Comparison of ENCODE assay signal across 29 mouse cellular contexts in genomic region chr15:15120109-15120508, GRCm38 (mm10).
DNase-seq lines count a peak whose midpoint lies in the region; ATAC-seq and TF ChIP-seq lines count a peak whose summit lies in the region.
"Had no signal": no experiment of that assay in that cellular context is flagged by ENCODE, and none has a peak within 500 bp of the region (broad histone marks: within the 10 kb centered on the region; RNA-seq: fewer than 3 reads in every experiment).

No protein-coding gene starts in this region.

- peak; percentile 83 for ATAC-seq in forebrain, embryonic 13.5 days
- ATAC-seq in forebrain, postnatal 0 days: no peak
- peak; percentile 87 for ATAC-seq in hindbrain, embryonic 16.5 days
- no peak for ATAC-seq in heart, embryonic 11.5 days (replicated peaks; ENCODE audit: insufficient number of reproducible peaks, low FRiP score, low TSS enrichment)
- ATAC-seq: Patski had no signal

- no peaks in the 10 kb centered on the region for H3K4me1 ChIP-seq in forebrain, embryonic 13.5 days
- no peaks in the 10 kb centered on the region for H3K4me1 ChIP-seq in forebrain, postnatal 0 days (ENCODE audit: insufficient read depth)
- H3K4me1 ChIP-seq in hindbrain, embryonic 16.5 days (ENCODE audit: control insufficient read depth, insufficient read depth, low read depth, low read length): no peaks in the 10 kb centered on the region
- H3K4me1 ChIP-seq in heart, embryonic 11.5 days (ENCODE audit: control insufficient read depth, insufficient read depth, low read length): no peaks in the 10 kb centered on the region
- H3K4me1 ChIP-seq: heart, embryonic 15.5 days; limb, embryonic 10.5 days; liver, embryonic 15.5 days; lung, embryonic 15.5 days; megakaryocyte, embryonic 14.5 days had no signal

- H3K27ac ChIP-seq in forebrain, embryonic 13.5 days: no peak overlapping the region
- no peak overlapping the region for H3K27ac ChIP-seq in forebrain, postnatal 0 days (ENCODE audit: low read depth, low read length)
- no peak overlapping the region for H3K27ac ChIP-seq in hindbrain, embryonic 16.5 days (ENCODE audit: low read depth, low read length)
- H3K27ac ChIP-seq in heart, embryonic 11.5 days (ENCODE audit: low read depth, low read length): no peak overlapping the region
- H3K27ac ChIP-seq: heart, adult 2 months; heart, embryonic 15.5 days; limb, embryonic 10.5 days; liver, embryonic 15.5 days; lung, embryonic 15.5 days had no signal

- no peak for DNase-seq in forebrain, postnatal 0 days
- peak; percentile 15 to 68 for DNase-seq in layer of hippocampus, postnatal 14 days (ENCODE audit: low spot score in 2 of 2)
- no peak for DNase-seq in layer of hippocampus, adult 9-11 months
- peak; percentile 79 for DNase-seq in brain, embryonic 14.5 days (ENCODE audit: low read depth)
- DNase-seq in frontal cortex, postnatal 14 days (ENCODE audit: low spot score in 2 of 2): no peak
- DNase-seq: adrenal gland, postnatal 36 days; B cell, adult 2 months; cerebellum, adult 2 months; gastrocnemius, postnatal 36 days; heart, adult 2 months; heart, postnatal 36 days; kidney, adult 2 months; kidney, postnatal 25 days; liver; lung, postnatal 36 days; retina, postnatal 1 day; right cerebral cortex, postnatal 25 days; spleen, adult 18-20 months had no signal

- no peak overlapping the region for H3K9ac ChIP-seq in forebrain, embryonic 13.5 days
- H3K9ac ChIP-seq in forebrain, postnatal 0 days: no peak overlapping the region
- no peak overlapping the region for H3K9ac ChIP-seq in hindbrain, embryonic 16.5 days (ENCODE audit: low read depth, low read length)
- H3K9ac ChIP-seq in heart, embryonic 11.5 days (ENCODE audit: low read depth, low read length): no peak overlapping the region
- H3K9ac ChIP-seq: heart, embryonic 15.5 days; liver, embryonic 15.5 days; lung, embryonic 15.5 days had no signal

- no peak for TF ChIP-seq CTCF in forebrain, postnatal 0 days (IDR thresholded peaks at IDR 0.05; ENCODE audit: low read depth)
- TF ChIP-seq CTCF in brain, embryonic 14.5 days (IDR thresholded peaks at IDR 0.05; ENCODE audit: borderline replicate concordance, extremely low read depth, insufficient read depth, insufficient read length): no peak

- H3K36me3 ChIP-seq in forebrain, embryonic 13.5 days (ENCODE audit: poor library complexity, severe bottlenecking): no peaks in the 10 kb centered on the region
- H3K36me3 ChIP-seq in forebrain, postnatal 0 days (ENCODE audit: insufficient read depth): no peaks in the 10 kb centered on the region
- H3K36me3 ChIP-seq in hindbrain, embryonic 16.5 days (ENCODE audit: control insufficient read depth, insufficient read depth, low read length): no peaks in the 10 kb centered on the region
- H3K36me3 ChIP-seq in heart, embryonic 11.5 days (ENCODE audit: control insufficient read depth, insufficient read depth, low read length): no peaks in the 10 kb centered on the region
- H3K36me3 ChIP-seq: G1E; heart, embryonic 15.5 days; limb, embryonic 10.5 days; liver, embryonic 15.5 days; lung, embryonic 15.5 days had no signal

- TF ChIP-seq POLR2A in brain, embryonic 14.5 days (IDR thresholded peaks at IDR 0.05; ENCODE audit: borderline replicate concordance, extremely low read depth, insufficient read depth, insufficient read length, poor library complexity, severe bottlenecking): no peak

- H3K27me3 ChIP-seq in forebrain, embryonic 13.5 days: no peaks in the 10 kb centered on the region
- no peaks in the 10 kb centered on the region for H3K27me3 ChIP-seq in forebrain, postnatal 0 days (ENCODE audit: insufficient read depth, low read length)
- no peaks in the 10 kb centered on the region for H3K27me3 ChIP-seq in hindbrain, embryonic 16.5 days (replicated peaks; ENCODE audit: control insufficient read depth, insufficient read depth, low read length)
- no peaks in the 10 kb centered on the region for H3K27me3 ChIP-seq in heart, embryonic 11.5 days (ENCODE audit: control insufficient read depth, insufficient read depth, low read length)
- H3K27me3 ChIP-seq: CH12.LX; heart, embryonic 15.5 days; liver, embryonic 15.5 days; lung, embryonic 15.5 days; megakaryocyte, embryonic 14.5 days; Patski had no signal

- 50% methylated on average over 1 of the region's 1 CpGs for WGBS in forebrain, embryonic 13.5 days
- 28% methylated on average over 1 of the region's 1 CpGs for WGBS in forebrain, postnatal 0 days
- WGBS in hindbrain, embryonic 16.5 days: 44% methylated on average over 1 of the region's 1 CpGs
- 57% methylated on average over 1 of the region's 1 CpGs for WGBS in heart, embryonic 11.5 days (ENCODE audit: insufficient replicate concordance)

- H3K4me2 ChIP-seq in forebrain, embryonic 13.5 days: no peak overlapping the region
- H3K4me2 ChIP-seq in forebrain, postnatal 0 days (ENCODE audit: low read depth): no peak overlapping the region
- H3K4me2 ChIP-seq in hindbrain, embryonic 16.5 days (ENCODE audit: low read length): no peak overlapping the region
- no peak overlapping the region for H3K4me2 ChIP-seq in heart, embryonic 11.5 days
- H3K4me2 ChIP-seq: heart, embryonic 15.5 days; liver, embryonic 15.5 days; lung, embryonic 15.5 days had no signal

- H3K9me3 ChIP-seq in forebrain, embryonic 13.5 days (replicated peaks): no peaks in the 10 kb centered on the region
- no peaks in the 10 kb centered on the region for H3K9me3 ChIP-seq in forebrain, postnatal 0 days (ENCODE audit: low read length)
- H3K9me3 ChIP-seq in hindbrain, embryonic 16.5 days (ENCODE audit: control insufficient read depth, low read length): no peaks in the 10 kb centered on the region; the same call in 1 of the 2 replicates
- H3K9me3 ChIP-seq in heart, embryonic 11.5 days (replicated peaks; ENCODE audit: control insufficient read depth, low read length): no peaks in the 10 kb centered on the region
- H3K9me3 ChIP-seq: G1E; heart, embryonic 15.5 days; limb, embryonic 10.5 days; liver, embryonic 15.5 days; lung, embryonic 15.5 days; megakaryocyte, embryonic 14.5 days had no signal

- H3K4me3 ChIP-seq in forebrain, embryonic 13.5 days: no peak overlapping the region
- no peak overlapping the region for H3K4me3 ChIP-seq in forebrain, postnatal 0 days (ENCODE audit: low read depth, low read length)
- H3K4me3 ChIP-seq in hindbrain, embryonic 16.5 days (ENCODE audit: low read length): no peak overlapping the region
- no peak overlapping the region for H3K4me3 ChIP-seq in heart, embryonic 11.5 days (ENCODE audit: low read depth, low read length)
- H3K4me3 ChIP-seq: heart, adult 2 months; heart, embryonic 15.5 days; limb, embryonic 10.5 days; liver, embryonic 15.5 days; lung, embryonic 15.5 days; megakaryocyte, embryonic 14.5 days had no signal

Comparison
In these comparisons a context has a peak if more than half of its experiments do, and no peak if none do; other contexts are left out.
1. ATAC-seq: peak in forebrain, embryonic 13.5 days (single experiment) and hindbrain, embryonic 16.5 days (single experiment); none in forebrain, postnatal 0 days (single experiment) and heart, embryonic 11.5 days (single experiment).
2. DNase-seq: peak in layer of hippocampus, postnatal 14 days (2 of 2) and brain, embryonic 14.5 days (single experiment); none in forebrain, postnatal 0 days (single experiment), layer of hippocampus, adult 9-11 months (single experiment) and frontal cortex, postnatal 14 days (0 of 2).